Mouse (Mus musculus): ENCODE data around the gene Gm6176.
"Not testable (repeated sequence)": the region's sequence is repeated elsewhere in the genome, so short reads cannot be mapped to it uniquely, and the experiment has no call there.

Gm6176 gene

DNA sequence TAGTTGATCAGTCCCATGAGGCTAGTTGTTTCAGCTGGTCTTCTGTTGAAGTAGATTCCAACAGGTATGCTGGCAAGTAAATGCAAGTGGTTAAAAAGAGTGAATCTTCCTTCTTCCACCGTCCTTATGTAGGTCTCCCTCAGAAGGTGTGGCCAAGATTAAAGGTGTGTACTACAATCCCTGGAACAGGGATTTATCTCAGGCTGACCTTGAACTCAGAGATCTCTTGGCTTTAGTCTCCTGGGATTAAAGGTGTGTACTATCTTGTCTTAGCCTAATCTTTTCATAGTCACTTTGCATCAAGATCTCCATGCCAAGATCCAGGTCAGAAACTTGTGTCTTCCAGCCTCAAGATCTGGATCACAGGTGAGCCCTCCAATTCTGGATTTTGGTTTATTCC lies at the start of gene Gm6176:
Gene Gm6176 (minus strand): TSS at position 101 of the 400 bp plus-strand sequence.
- not testable (repeated sequence) for DNase-seq (ENCODE audit: low spot score in 2 of 2)

- DNase-seq (ENCODE audit: low spot score in 2 of 2): not testable (repeated sequence)
These were observed 12.7 kb upstream of the Gm6176 start, which contains the start of gene Vmn1r139 for GRCm38 (mm10) chr7:22068757-22069156. Vmn1r139 (plus strand) TSS chr7:22069057.

DNA sequence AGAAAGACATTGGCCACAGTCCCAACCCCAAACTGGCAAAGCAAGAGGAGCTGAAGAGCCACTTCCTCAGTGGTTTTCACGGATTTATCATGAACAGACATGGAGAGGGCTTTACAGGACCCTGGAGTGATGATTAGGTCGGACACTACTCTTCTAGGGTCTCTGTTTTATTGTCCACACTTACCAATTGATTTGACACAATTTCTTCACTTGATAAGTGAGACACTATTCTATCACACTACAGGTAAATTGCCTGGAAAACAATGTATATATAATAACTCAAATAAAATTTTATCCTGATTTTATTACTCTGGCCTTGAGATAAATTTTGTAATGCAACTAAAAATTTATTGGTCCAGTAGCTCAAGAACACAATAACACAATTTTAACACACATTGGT lies 27.3 kb downstream of the Gm6176 start, which contains the start of gene Vmn1r138:
Gene Vmn1r138 (minus strand): TSS at position 101 of the 400 bp plus-strand sequence.
- not testable (repeated sequence) for DNase-seq (ENCODE audit: low spot score in 2 of 2)
